Mouse (Mus musculus): ENCODE results near the gene Gm45717. TPM values are rescaled to one million over a fixed set of nuclear protein-coding genes. Genes with fewer than 3 reads are reported as not detected.

Gm45717 gene
- polyA plus RNA-seq, 2 experiments: not detected

DNA sequence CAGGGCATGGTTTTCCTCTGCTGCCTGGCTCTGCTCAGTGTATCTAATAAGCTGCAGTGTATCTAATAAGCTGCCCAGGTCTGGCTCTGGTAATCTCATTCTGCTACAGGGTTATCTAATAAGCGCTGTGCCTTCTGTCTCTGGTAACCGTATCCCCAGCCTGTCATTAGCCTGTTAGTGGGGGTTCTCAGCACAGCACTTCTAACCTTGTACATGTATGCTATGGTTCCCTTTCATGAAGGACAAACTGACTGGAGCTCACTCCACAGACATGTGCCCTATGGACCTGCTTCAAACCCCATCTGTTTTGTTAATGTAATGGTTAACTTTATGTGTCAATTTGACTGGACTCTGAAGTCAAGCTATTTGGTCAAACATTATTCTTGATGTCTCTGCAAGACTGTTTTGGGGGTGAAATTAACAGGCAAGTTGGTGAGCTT lies 50.1 kb downstream of the Gm45717 start:
- DNase-seq (ENCODE audit: low spot score): no peak
- Histone ChIP-seq H3K4me1 (ENCODE audit: control insufficient read depth, insufficient read depth, low read length) (0 out of 2 replicates have a peak, but pooled peaks cover 3% of the 10 kb centered on the region), H3K9me3 (ENCODE audit: control insufficient read depth, low read length) (no peaks in the 10 kb centered on the region), H3K27ac (replicated peaks; ENCODE audit: low read depth, low read length) (no peak overlapping the region), H3K4me3 (replicated peaks; ENCODE audit: low read length) (no peak overlapping the region), H3K4me2 (replicated peaks; ENCODE audit: low read depth, low read length, severe bottlenecking) (no peak overlapping the region), H3K27me3 (ENCODE audit: control insufficient read depth, insufficient read depth, low read length) (no peaks in the 10 kb centered on the region), H3K9ac (ENCODE audit: low read depth, low read length, severe bottlenecking) (no peak overlapping the region), H3K36me3 (ENCODE audit: control insufficient read depth, insufficient read depth, low read length) (no peaks in the 10 kb centered on the region)
- 68% methylated on average over 2 of the region's 2 CpGs for WGBS
- TF ChIP-seq POLR2A (IDR thresholded peaks at IDR 0.05; ENCODE audit: borderline replicate concordance, extremely low read depth, insufficient read depth, insufficient read length): no peak
- no peak for ATAC-seq (ENCODE audit: low FRiP score, low read depth)

DNA sequence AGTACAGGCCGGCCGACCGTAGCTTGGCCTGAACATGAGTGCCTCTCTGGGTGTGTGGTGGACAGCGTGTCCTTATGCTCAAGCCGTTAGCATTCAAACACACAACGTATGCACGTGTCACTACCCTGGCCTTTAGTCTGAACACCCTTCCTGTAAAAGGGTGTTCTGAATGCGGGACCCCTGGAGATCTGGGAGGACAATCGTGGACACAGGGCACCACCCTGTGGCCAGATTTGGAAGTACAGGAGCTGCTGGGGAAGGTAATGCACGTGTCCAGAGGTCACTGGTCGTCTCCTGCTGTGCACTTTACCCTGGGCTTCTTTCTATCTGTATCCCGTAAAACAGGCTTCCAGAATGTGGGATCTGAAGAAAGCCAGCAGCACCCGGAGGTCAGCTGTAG lies 52.5 kb downstream of the Gm45717 start:
- Histone ChIP-seq H3K27ac (replicated peaks; ENCODE audit: low read depth, low read length) (no peak overlapping the region), H3K27me3 (ENCODE audit: control insufficient read depth, insufficient read depth, low read length) (no peaks in the 10 kb centered on the region), H3K4me3 (replicated peaks; ENCODE audit: low read length) (no peak overlapping the region), H3K4me2 (replicated peaks; ENCODE audit: low read depth, low read length, severe bottlenecking) (no peak overlapping the region), H3K9me3 (ENCODE audit: control insufficient read depth, low read length) (no peaks in the 10 kb centered on the region), H3K36me3 (ENCODE audit: control insufficient read depth, insufficient read depth, low read length) (peaks cover 13% of the 10 kb centered on the region), H3K9ac (ENCODE audit: low read depth, low read length, severe bottlenecking) (0 out of 2 replicates have a peak overlapping the region, but pooled peaks have one; percentile 32), H3K4me1 (ENCODE audit: control insufficient read depth, insufficient read depth, low read length) (0 out of 2 replicates have a peak, but pooled peaks cover under 1% of the 10 kb centered on the region)
- ATAC-seq (ENCODE audit: low FRiP score, low read depth) (peak; percentile 34; the same call in 1 of the 2 replicates), DNase-seq (ENCODE audit: low spot score) (peak; percentile 38)
- TF ChIP-seq POLR2A (IDR thresholded peaks at IDR 0.05; ENCODE audit: borderline replicate concordance, extremely low read depth, insufficient read depth, insufficient read length): no peak
- 24% methylated on average over 13 of the region's 13 CpGs for WGBS

DNA sequence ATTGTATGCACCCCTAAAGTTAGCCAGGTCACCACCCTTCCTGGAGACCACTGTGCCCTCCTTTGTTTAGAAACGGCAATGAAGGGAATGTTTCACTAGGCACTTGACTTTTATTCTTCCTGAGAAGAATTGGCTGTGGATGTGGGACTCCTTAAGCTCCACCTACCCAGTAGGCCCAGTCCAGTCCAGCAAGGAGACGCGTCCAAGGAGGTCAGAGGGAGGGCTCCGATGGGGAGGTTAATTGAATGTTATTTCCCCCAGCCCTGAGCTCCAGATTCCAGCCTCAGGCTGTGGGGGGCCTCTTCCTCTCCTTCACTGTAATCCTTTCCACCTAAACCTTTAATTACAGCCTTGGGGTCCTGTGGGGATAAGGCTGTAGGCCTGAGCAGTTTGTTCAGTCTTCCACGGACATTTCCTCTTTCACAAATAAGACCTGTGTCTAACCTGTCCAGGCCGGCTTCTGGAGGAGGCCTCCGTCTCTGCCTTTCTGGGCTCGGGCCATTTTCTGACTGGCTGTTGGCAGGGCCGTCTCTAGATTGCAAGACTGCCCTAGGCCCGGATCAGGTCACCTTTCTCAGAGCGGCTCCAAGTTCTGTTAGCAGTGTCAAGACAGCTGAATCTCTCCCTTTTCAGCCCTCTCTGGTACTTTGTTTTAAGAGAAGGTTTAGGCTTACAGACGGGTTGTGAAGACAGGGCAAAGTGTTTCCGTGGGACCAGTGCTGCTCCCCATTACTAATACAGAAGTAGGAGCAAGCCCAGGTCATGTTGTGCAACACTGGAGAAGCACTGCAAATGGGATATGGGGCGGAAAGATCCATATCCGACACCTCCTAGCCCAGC lies 53.5 kb downstream of the Gm45717 start:
- TF ChIP-seq POLR2A (IDR thresholded peaks at IDR 0.05; ENCODE audit: borderline replicate concordance, extremely low read depth, insufficient read depth, insufficient read length): no peak
- Histone ChIP-seq H3K9me3 (ENCODE audit: control insufficient read depth, low read length) (no peaks in the 10 kb centered on the region), H3K4me1 (ENCODE audit: control insufficient read depth, insufficient read depth, low read length) (no peaks in the 10 kb centered on the region), H3K36me3 (ENCODE audit: control insufficient read depth, insufficient read depth, low read length) (peaks cover 23% of the 10 kb centered on the region), H3K9ac (ENCODE audit: low read depth, low read length, severe bottlenecking) (no peak overlapping the region), H3K4me2 (replicated peaks; ENCODE audit: low read depth, low read length, severe bottlenecking) (no peak overlapping the region), H3K4me3 (replicated peaks; ENCODE audit: low read length) (no peak overlapping the region), H3K27me3 (ENCODE audit: control insufficient read depth, insufficient read depth, low read length) (no peaks in the 10 kb centered on the region), H3K27ac (replicated peaks; ENCODE audit: low read depth, low read length) (no peak overlapping the region)
- DNase-seq (ENCODE audit: low spot score) (no peak), ATAC-seq (ENCODE audit: low FRiP score, low read depth) (no peak)
- WGBS: 64% methylated on average over 15 of the region's 15 CpGs

DNA sequence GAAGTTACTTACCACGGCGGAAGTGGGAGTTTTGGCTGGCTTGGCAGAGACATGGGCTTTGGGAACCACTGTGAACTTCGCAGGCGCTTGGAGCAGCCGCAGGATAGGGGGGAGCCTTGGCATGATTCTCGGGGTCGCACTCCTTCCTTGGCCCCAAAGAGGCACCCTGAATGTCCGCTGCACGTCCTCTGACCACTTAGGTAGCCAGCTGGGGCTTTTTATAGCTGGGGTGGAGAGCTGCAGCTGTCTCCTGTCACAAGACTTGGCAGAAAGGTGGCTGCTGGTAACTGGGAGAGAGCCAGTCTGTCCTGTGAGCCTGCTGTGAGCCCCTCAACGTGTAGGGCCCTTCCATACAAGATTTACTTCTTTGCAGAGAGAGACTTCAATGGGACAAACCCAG lies 55.5 kb downstream of the Gm45717 start, which contains the start of gene Cox8b:
Gene Cox8b, minus strand, starts transcription at position 227 of the 400 bp plus-strand sequence.
- 69% methylated on average over 10 of the region's 10 CpGs for WGBS

More for the DNA sequence above, 55.5 kb downstream of the Gm45717 start, which contains the start of gene Cox8b:
- H3K36me3 ChIP-seq (ENCODE audit: control insufficient read depth, insufficient read depth, low read length): peaks cover 33% of the 10 kb centered on the region
- ATAC-seq (ENCODE audit: low FRiP score, low read depth) (no peak), DNase-seq (ENCODE audit: low spot score) (no peak)
- H3K4me2 ChIP-seq (replicated peaks; ENCODE audit: low read depth, low read length, severe bottlenecking): no peak within 1 kb of the TSS
- no peak within 1 kb of the TSS for H3K27ac ChIP-seq (replicated peaks; ENCODE audit: low read depth, low read length)
- no peak within 1 kb of the TSS for H3K9ac ChIP-seq (ENCODE audit: low read depth, low read length, severe bottlenecking)
- H3K4me3 ChIP-seq (replicated peaks; ENCODE audit: low read length): no peak within 1 kb of the TSS
- H3K9me3 ChIP-seq (ENCODE audit: control insufficient read depth, low read length): no peaks in the 10 kb centered on the region
- TF ChIP-seq POLR2A (IDR thresholded peaks at IDR 0.05; ENCODE audit: borderline replicate concordance, extremely low read depth, insufficient read depth, insufficient read length): no peak
- H3K27me3 ChIP-seq (ENCODE audit: control insufficient read depth, insufficient read depth, low read length): no peaks in the 10 kb centered on the region
- no peaks in the 10 kb centered on the region for H3K4me1 ChIP-seq (ENCODE audit: control insufficient read depth, insufficient read depth, low read length)

Other genes with a start within 250 kb of the Gm45717 start
- gene Cyp2e1, start 192.2 kb downstream of the Gm45717 start, polyA plus RNA-seq (2012; rRNA removed): 0.05 and 0.12 TPM in 2 replicates
- gene Cyp2e1, start 192.2 kb downstream of the Gm45717 start, polyA plus RNA-seq (2014; fragmentation: Nextera tagmentation; extraction: Ambion mirVana): not detected in 2 replicates
- gene Syce1, start 168.1 kb downstream of the Gm45717 start, polyA plus RNA-seq (2012; rRNA removed): 0.39 and 0.55 TPM in 2 replicates
- gene Syce1, start 168.1 kb downstream of the Gm45717 start, polyA plus RNA-seq (2014; fragmentation: Nextera tagmentation; extraction: Ambion mirVana): 0.54 and 0.66 TPM in 2 replicates
- gene Zfp941, start 133.8 kb downstream of the Gm45717 start, polyA plus RNA-seq (2012; rRNA removed): 0.83 and 0.93 TPM in 2 replicates
- gene Zfp941, start 133.8 kb downstream of the Gm45717 start, polyA plus RNA-seq (2014; fragmentation: Nextera tagmentation; extraction: Ambion mirVana): 1.3 and 1.5 TPM in 2 replicates
- gene Urah, start 120.9 kb downstream of the Gm45717 start, polyA plus RNA-seq (2012; rRNA removed): 1.2 and 2.5 TPM in 2 replicates
- gene Urah, start 120.9 kb downstream of the Gm45717 start, polyA plus RNA-seq (2014; fragmentation: Nextera tagmentation; extraction: Ambion mirVana): 6.2 and 9.0 TPM in 2 replicates
- not detected in 2 replicates for gene Scgb1c1, start 110.4 kb downstream of the Gm45717 start, polyA plus RNA-seq (2012; rRNA removed)
- gene Scgb1c1, start 110.4 kb downstream of the Gm45717 start, polyA plus RNA-seq (2014; fragmentation: Nextera tagmentation; extraction: Ambion mirVana): not detected in 2 replicates
- 0.04 TPM in 2 replicates for gene Odf3, start 108.1 kb downstream of the Gm45717 start, polyA plus RNA-seq (2012; rRNA removed)
- gene Odf3, start 108.1 kb downstream of the Gm45717 start, polyA plus RNA-seq (2014; fragmentation: Nextera tagmentation; extraction: Ambion mirVana): not detected in 2 replicates
- gene Gm45785, start 99.6 kb downstream of the Gm45717 start, polyA plus RNA-seq (2012; rRNA removed): 0.12 TPM in 1 of 2 replicates, not detected in the other
- not detected in 2 replicates for gene Gm45785, start 99.6 kb downstream of the Gm45717 start, polyA plus RNA-seq (2014; fragmentation: Nextera tagmentation; extraction: Ambion mirVana)
- 70.3 and 82.0 TPM in 2 replicates for gene Ric8a, start 99.0 kb downstream of the Gm45717 start, polyA plus RNA-seq (2012; rRNA removed)
- gene Ric8a, start 99.0 kb downstream of the Gm45717 start, polyA plus RNA-seq (2014; fragmentation: Nextera tagmentation; extraction: Ambion mirVana): 74.0 and 78.9 TPM in 2 replicates
- 45.0 and 48.2 TPM in 2 replicates for gene Bet1l, start 98.4 kb downstream of the Gm45717 start, polyA plus RNA-seq (2012; rRNA removed)
- gene Bet1l, start 98.4 kb downstream of the Gm45717 start, polyA plus RNA-seq (2014; fragmentation: Nextera tagmentation; extraction: Ambion mirVana): 75.1 and 92.8 TPM in 2 replicates
- 98.9 and 113 TPM in 2 replicates for gene Psmd13, start 74.0 kb downstream of the Gm45717 start, polyA plus RNA-seq (2012; rRNA removed)
- 133 TPM in 2 replicates for gene Psmd13, start 74.0 kb downstream of the Gm45717 start, polyA plus RNA-seq (2014; fragmentation: Nextera tagmentation; extraction: Ambion mirVana)
- gene Sirt3, start 73.6 kb downstream of the Gm45717 start, polyA plus RNA-seq (2012; rRNA removed): 28.3 and 33.1 TPM in 2 replicates
- gene Sirt3, start 73.6 kb downstream of the Gm45717 start, polyA plus RNA-seq (2014; fragmentation: Nextera tagmentation; extraction: Ambion mirVana): 20.1 and 22.3 TPM in 2 replicates
- gene Cox8b, start 55.5 kb downstream of the Gm45717 start, polyA plus RNA-seq (2012; rRNA removed): 14.2 and 14.5 TPM in 2 replicates
- gene Cox8b, start 55.5 kb downstream of the Gm45717 start, polyA plus RNA-seq (2014; fragmentation: Nextera tagmentation; extraction: Ambion mirVana): 17.2 and 32.5 TPM in 2 replicates
- gene Nlrp6, start 35.0 kb downstream of the Gm45717 start, polyA plus RNA-seq (2012; rRNA removed): 0.05 TPM in 2 replicates
- gene Nlrp6, start 35.0 kb downstream of the Gm45717 start, polyA plus RNA-seq (2014; fragmentation: Nextera tagmentation; extraction: Ambion mirVana): 0.08 TPM in 1 of 2 replicates, not detected in the other
- 52.8 and 68.8 TPM in 2 replicates for gene Pgghg, start 14.5 kb downstream of the Gm45717 start, polyA plus RNA-seq (2012; rRNA removed)
- 26.7 and 31.3 TPM in 2 replicates for gene Pgghg, start 14.5 kb downstream of the Gm45717 start, polyA plus RNA-seq (2014; fragmentation: Nextera tagmentation; extraction: Ambion mirVana)
- gene Ifitm5, start 5.6 kb downstream of the Gm45717 start, polyA plus RNA-seq (2012; rRNA removed): 30.9 and 34.4 TPM in 2 replicates
- gene Ifitm5, start 5.6 kb downstream of the Gm45717 start, polyA plus RNA-seq (2014; fragmentation: Nextera tagmentation; extraction: Ambion mirVana): 32.3 and 44.3 TPM in 2 replicates
- 1,234 and 1,466 TPM in 2 replicates for gene Ifitm2, start 50 bp upstream of the Gm45717 start, polyA plus RNA-seq (2012; rRNA removed)
- gene Ifitm2, start 50 bp upstream of the Gm45717 start, polyA plus RNA-seq (2014; fragmentation: Nextera tagmentation; extraction: Ambion mirVana): 1,822 and 1,827 TPM in 2 replicates
- 68.1 and 115 TPM in 2 replicates for gene Ifitm1, start 11.3 kb upstream of the Gm45717 start, polyA plus RNA-seq (2012; rRNA removed)
- 55.4 and 66.7 TPM in 2 replicates for gene Ifitm1, start 11.3 kb upstream of the Gm45717 start, polyA plus RNA-seq (2014; fragmentation: Nextera tagmentation; extraction: Ambion mirVana)
- 85.6 and 91.3 TPM in 2 replicates for gene Ifitm3, start 54.8 kb upstream of the Gm45717 start, polyA plus RNA-seq (2012; rRNA removed)
- 184 and 201 TPM in 2 replicates for gene Ifitm3, start 54.8 kb upstream of the Gm45717 start, polyA plus RNA-seq (2014; fragmentation: Nextera tagmentation; extraction: Ambion mirVana)
- 1.3 and 1.8 TPM in 2 replicates for gene Ifitm6, start 62.0 kb upstream of the Gm45717 start, polyA plus RNA-seq (2012; rRNA removed)
- 1.2 and 1.7 TPM in 2 replicates for gene Ifitm6, start 62.0 kb upstream of the Gm45717 start, polyA plus RNA-seq (2014; fragmentation: Nextera tagmentation; extraction: Ambion mirVana)
- not detected in 2 replicates for gene Gm17387, start 73.2 kb upstream of the Gm45717 start, polyA plus RNA-seq (2012; rRNA removed)
- gene Gm17387, start 73.2 kb upstream of the Gm45717 start, polyA plus RNA-seq (2014; fragmentation: Nextera tagmentation; extraction: Ambion mirVana): not detected in 2 replicates
- 46.5 and 53.7 TPM in 2 replicates for gene B4galnt4, start 105.2 kb upstream of the Gm45717 start, polyA plus RNA-seq (2012; rRNA removed)
- 12.3 and 17.1 TPM in 2 replicates for gene B4galnt4, start 105.2 kb upstream of the Gm45717 start, polyA plus RNA-seq (2014; fragmentation: Nextera tagmentation; extraction: Ambion mirVana)
- 37.6 and 38.8 TPM in 2 replicates for gene Pkp3, start 122.3 kb upstream of the Gm45717 start, polyA plus RNA-seq (2012; rRNA removed)
- gene Pkp3, start 122.3 kb upstream of the Gm45717 start, polyA plus RNA-seq (2014; fragmentation: Nextera tagmentation; extraction: Ambion mirVana): 62.4 and 65.9 TPM in 2 replicates
- 2.5 and 3.1 TPM in 2 replicates for gene Sigirr, start 144.6 kb upstream of the Gm45717 start, polyA plus RNA-seq (2012; rRNA removed)
- gene Sigirr, start 144.6 kb upstream of the Gm45717 start, polyA plus RNA-seq (2014; fragmentation: Nextera tagmentation; extraction: Ambion mirVana): 2.7 and 4.0 TPM in 2 replicates
- 6.3 and 8.0 TPM in 2 replicates for gene Ano9, start 161.9 kb upstream of the Gm45717 start, polyA plus RNA-seq (2012; rRNA removed)
- 3.6 and 4.3 TPM in 2 replicates for gene Ano9, start 161.9 kb upstream of the Gm45717 start, polyA plus RNA-seq (2014; fragmentation: Nextera tagmentation; extraction: Ambion mirVana)
- 49.2 and 61.0 TPM in 2 replicates for gene Ptdss2, start 166.4 kb upstream of the Gm45717 start, polyA plus RNA-seq (2012; rRNA removed)
- gene Ptdss2, start 166.4 kb upstream of the Gm45717 start, polyA plus RNA-seq (2014; fragmentation: Nextera tagmentation; extraction: Ambion mirVana): 67.8 and 68.6 TPM in 2 replicates
- 92.3 and 105 TPM in 2 replicates for gene Rnh1, start 216.9 kb upstream of the Gm45717 start, polyA plus RNA-seq (2012; rRNA removed)
- gene Rnh1, start 216.9 kb upstream of the Gm45717 start, polyA plus RNA-seq (2014; fragmentation: Nextera tagmentation; extraction: Ambion mirVana): 190 and 216 TPM in 2 replicates
- 111 and 112 TPM in 2 replicates for gene Hras, start 238.1 kb upstream of the Gm45717 start, polyA plus RNA-seq (2012; rRNA removed)
- gene Hras, start 238.1 kb upstream of the Gm45717 start, polyA plus RNA-seq (2014; fragmentation: Nextera tagmentation; extraction: Ambion mirVana): 136 and 143 TPM in 2 replicates
- 14.8 and 17.8 TPM in 2 replicates for gene Lrrc56, start 238.2 kb upstream of the Gm45717 start, polyA plus RNA-seq (2012; rRNA removed)
- 5.8 and 8.3 TPM in 2 replicates for gene Lrrc56, start 238.2 kb upstream of the Gm45717 start, polyA plus RNA-seq (2014; fragmentation: Nextera tagmentation; extraction: Ambion mirVana)